Mouse (Mus musculus): ENCODE measurements at regions not wholly inside any gene's neighbourhood (a gene's known extent, or its start where the extent isn't known, plus 50 kb on each side); places are given as distances from the start of the nearest gene placed in this dataset.
"Not testable (repeated sequence)": the region's sequence is repeated elsewhere in the genome, so short reads cannot be mapped to it uniquely, and the experiment has no call there.

- no peak for DNase-seq
These were observed 57.2 kb downstream of the Foxa2 start for GRCm38 (mm10) chr2:147989616-147990015.

DNA sequence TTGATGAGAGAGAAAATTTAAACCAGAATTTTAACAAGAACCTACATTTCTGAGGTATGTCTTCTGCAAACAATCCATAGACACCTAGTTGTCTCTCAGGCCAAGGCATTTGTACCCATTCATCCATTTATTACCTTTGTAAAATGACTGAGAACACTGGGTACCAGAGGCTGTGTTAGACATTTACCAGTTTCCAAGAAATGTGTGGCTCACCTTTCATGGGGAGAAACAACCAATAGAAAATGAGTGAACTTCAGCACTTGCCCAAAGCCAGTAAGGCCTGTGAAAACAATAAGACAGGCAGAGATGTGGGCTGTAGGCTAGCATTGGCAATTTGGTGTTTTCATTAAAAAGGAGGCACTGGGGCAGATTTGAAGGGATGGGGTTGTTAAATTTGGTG lies 58.2 kb downstream of the Foxa2 start:
- DNase-seq: no peak

- DNase-seq: no peak
These were observed 61.6 kb downstream of the Foxa2 start for GRCm38 (mm10) chr2:147985261-147985575.

- DNase-seq: no peak
These were observed 62.1 kb downstream of the Foxa2 start for GRCm38 (mm10) chr2:147984547-147985260.

DNA sequence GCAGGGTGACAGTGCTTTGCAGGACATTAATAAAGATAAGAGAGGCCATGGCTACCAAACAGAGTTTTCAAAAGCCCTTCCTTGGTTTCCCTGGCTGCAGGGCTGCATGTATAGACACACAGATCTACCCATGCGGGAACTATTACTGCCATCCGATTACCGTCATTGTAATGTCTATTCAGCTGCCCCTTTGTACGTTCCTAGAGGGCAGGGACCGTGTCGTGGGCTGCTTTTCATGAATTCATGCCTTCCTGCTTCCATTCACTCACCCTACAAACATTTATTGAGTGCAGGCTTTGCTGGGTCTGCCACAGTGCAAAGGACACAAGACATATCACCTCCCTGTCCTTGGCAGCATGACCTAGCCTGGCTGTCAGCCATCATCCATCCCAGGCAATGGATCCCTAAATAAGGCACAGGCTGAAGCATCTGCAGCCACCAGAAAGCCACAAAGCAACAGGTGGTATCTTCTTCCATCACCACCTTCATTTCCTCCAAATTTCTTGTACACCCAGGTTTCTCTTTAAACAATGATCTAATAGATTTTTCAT lies 65.8 kb downstream of the Foxa2 start:
- no peak for DNase-seq

DNA sequence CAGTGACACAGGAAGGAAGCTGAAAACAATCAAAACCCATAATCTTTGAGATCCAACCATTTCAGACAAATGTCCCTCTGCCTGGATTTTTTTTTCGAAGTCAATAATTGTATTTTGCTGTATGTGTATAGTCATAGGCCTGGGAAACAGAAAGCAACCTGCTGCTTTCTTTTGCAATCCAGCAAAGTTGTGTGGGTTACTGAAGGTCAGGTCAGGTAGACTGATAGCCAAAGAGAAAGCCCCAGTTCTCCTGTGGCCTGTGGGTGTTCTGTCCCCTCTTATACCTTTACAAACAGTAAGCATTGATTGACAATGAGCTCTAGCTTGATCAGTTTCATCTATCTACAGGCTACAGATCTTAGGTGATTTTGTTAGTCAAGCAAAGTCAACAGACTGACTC lies 66.4 kb downstream of the Foxa2 start:
- DNase-seq: no peak

- no peak for DNase-seq
These were observed 67.0 kb downstream of the Foxa2 start for GRCm38 (mm10) chr2:147979660-147980364.

GRCm38 (mm10) chr2:147979001-147979400 lies 67.8 kb downstream of the Foxa2 start:
- no peak for DNase-seq

GRCm38 (mm10) chr2:147974776-147975175 lies 72.0 kb downstream of the Foxa2 start:
- peak; percentile 60 for DNase-seq

DNA sequence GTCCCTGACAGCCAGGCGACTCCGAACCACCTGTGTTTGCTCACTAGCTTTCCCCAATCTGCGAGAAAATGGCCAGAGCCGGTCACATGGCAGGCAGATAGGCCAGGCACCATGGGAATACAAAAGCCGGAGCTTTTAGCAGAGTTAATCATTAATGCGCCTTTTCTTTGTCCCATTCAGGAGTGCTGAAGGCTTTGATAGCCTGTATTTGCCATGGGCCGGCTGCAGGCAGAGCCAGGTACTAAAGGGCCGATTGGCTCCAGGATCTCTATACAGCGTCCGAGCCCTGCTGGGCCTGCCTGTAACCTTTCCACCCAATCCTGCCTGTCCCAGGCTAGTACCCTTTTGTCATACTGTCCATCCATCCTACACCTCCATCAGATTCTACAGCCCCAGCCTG lies 78.1 kb downstream of the Foxa2 start:
- DNase-seq: no peak

DNA sequence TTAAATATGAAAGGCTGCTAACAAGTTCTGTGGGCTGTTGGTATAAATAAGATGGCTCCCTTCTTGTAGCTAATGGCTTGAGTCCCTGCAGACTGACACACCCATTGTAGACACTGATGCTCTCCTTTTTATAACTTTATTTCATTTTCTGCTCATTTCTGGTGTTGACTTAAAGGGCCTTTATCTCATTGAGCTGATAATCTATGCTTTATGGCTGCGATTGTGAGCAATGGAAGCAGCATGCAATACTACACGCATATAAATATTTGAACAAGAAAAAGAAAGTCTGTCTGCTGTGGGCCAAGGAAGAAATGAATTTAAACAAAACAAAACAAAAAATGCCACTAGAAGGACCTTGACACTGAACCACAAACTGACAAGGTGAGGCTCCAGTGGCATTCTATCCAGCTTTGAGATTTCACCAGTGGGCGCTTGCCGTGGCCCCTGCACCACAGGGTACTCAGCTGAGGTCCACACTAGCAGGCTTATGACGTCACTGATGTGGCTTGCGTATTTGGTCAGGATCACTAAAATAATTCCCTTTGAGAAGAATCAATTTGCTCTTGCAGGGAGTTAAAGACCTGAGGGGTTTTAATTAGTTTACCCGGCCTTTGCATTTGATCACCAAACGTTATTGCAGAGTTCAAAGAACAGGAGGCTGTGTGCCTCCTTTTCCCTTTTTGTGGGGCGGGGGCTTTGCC lies 78.8 kb downstream of the Foxa2 start:
- no peak for DNase-seq

- not testable (repeated sequence) for DNase-seq
These were observed 83.5 kb downstream of the Foxa2 start for GRCm38 (mm10) chr2:147963284-147963683.

- no peak for DNase-seq
These were observed 85.1 kb downstream of the Foxa2 start for GRCm38 (mm10) chr2:147961633-147962032.

- DNase-seq: no peak
These were observed 92.6 kb downstream of the Foxa2 start for GRCm38 (mm10) chr2:147954183-147954582.

DNA sequence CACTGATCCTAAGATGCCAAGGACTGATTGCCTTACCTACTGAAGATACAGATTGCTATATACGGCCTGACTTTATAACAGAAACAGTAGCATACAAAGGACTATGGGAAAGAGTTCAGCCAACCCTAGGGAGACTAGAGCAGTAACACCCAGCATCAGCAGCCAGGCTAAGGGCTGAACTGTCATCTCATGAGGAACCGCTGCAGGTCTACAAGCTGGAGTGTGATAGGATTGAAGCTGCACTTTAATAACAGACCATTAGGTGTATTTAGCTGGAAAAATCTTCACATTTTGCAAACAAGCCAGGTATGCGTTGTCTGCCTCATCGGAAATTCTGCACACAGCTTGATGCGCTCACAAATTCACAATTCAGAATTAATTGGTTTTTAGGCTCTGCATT lies 95.5 kb downstream of the Foxa2 start:
- DNase-seq: no peak

DNA sequence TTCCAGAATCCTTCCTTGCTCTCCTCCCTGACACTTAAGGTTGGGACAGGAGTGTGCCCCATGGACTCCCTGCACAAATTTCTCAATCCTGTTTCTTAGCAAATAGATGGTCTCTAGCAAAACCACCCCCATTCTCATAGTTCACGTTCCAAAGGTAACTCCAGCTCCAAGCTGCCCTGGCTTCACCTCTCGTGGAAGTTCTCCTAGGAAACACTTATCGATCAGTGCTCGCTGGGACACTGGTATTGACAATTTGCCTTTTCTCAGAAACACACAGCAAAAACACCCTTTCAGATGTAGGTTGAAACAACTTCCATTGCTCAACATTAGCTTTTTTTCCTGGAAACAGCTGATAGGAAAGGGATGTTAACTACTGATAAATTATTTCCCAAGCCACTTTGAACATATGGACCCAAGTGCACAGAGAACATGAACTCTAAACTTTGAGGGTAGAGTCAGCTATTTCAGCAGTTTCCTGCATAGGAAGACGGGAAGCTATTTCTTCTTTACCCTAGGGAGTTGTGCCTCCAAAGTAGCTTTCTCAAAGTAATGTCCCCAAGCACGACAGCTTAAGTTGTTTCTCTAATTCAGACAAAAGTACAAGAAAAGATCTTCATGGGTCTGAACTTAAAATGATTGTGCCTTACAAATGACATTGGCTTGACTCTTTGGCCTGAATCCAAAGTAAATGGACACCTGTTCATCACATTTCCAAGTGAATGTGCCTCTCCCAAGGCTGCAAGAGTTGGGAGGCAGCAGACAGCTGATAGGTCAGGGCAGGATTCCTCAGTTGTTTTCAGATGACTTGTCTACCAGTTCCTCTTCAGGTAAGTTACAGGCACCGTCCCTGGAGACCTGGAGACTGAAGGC lies 102.4 kb downstream of the Foxa2 start:
- DNase-seq: no peak

DNA sequence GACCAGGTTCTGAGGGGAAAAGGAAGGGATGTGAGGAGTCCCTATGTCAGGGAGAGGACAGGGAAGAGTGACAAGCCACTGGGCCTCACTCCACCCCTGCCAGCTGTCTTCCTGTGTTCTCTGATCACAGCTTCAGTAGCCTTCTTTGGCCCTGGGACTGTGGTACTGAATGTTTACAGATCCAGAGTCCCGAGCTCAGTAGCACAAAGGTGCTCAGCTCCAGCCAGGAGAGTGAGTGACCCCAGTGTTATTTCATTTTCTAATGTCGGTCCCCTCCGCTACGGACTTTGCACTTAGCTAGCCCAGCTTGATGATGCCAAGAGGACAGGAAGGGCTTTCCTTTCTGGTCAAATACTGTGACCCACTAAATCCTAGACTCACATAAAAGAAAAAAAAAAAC lies 104.2 kb downstream of the Foxa2 start:
- DNase-seq: no peak

- no peak for DNase-seq
These were observed 105.5 kb downstream of the Foxa2 start for GRCm38 (mm10) chr2:147941319-147941718.

GRCm38 (mm10) chr2:147932494-147932893 lies 114.3 kb downstream of the Foxa2 start:
- DNase-seq: no peak

DNA sequence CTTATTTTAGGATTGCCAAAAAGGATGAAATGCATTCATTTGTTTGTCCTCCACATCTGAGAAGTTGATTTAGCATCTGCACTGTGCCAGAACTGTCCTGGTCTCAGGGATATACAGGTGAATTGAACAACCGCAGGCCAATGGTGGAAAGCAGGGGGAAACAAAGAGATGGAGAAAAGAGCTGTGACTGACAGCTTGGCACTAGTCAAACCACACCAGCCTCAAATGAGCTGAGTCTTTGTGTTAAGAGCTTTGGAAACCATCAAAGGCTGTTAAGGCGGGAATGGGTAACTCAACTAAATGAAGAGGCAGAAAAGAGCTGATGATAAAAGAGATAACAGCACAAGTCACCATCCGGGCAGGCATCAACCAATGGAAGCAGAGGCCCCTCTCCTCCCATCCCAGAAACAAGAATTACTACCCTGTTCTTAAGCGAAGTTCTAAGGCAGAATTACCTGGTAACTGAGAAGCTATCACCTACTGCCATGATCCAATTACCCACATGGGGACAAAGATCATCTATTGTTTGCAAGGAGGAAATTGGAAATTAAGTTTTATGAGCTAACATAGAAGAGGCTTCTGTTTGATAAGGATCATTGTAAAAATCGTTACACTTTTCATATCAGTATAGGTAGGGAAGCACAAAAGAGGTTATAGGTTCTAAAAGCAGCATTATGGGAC lies 117.6 kb downstream of the Foxa2 start:
- no peak for DNase-seq

DNA sequence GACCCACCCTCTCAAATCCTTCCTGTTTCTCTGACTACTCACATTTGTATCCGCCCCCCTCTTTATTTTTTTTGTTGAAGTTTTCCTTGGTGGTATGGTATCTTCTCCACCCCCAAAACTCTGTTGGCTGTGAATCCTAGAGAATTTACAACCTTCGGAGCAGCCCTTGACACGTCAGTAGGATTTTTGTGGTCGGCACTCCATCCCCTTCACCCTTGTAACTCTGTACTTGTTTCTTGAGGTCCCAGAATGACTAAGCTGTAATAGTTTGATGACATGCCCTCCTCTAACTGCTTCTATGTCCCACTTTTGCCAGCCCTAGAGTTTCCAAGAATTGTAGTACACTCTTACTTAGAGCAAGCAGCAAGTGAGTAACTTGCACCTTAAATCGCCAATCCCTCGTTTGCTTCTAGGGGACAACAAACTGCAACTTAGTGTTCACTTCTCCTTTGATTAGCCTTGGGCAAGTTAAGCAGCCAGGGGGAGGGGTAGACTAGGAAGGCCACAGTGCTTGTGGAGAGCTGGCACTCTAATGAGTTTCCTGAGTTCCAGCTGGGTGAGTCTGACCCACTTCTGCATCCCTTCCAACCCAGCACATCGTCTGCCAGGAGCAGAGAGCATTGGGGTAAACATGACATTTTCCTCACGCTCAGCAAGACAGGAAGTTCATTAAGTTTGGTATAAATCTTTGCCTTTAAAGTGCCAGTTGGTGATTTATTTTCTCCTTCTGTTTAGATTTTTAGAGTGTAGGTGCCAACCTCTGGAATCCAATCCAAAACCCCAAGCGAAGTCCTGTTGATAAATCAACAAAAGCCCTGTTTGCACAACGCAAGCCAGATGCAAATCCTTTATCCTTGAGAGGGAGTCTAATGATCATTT lies 118.7 kb downstream of the Foxa2 start:
- no peak for DNase-seq

All from thymus, postnatal 4 days (tissue).